ENCODE assay signal across 21 mouse cellular contexts in the genomic region with DNA sequence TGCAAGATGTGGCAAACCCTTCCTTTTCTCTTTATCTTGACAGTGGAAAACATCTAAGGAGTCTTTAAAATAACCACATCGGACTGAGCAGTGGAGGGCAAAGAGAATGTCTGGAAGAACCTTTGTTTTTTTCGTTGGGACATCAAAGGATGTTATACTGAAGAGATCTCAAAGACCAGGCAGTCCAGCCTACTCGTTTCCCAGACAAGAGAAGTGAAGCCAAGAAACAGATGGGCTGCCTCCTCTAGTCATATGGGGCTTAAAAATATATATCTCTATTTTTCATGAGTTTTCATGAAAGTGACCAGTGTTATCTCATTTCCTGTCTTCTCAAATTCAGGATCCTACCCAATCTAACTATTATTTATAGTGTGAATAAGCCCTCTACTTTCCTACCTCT.
DNase-seq lines count a peak whose midpoint lies in the region; ATAC-seq lines count a peak whose summit lies in the region.
"Had no signal": no experiment of that assay in that cellular context is flagged by ENCODE, and none has a peak within 500 bp of the region (broad histone marks: within the 10 kb centered on the region; RNA-seq: fewer than 3 reads in every experiment).

No protein-coding gene starts in this region.

- no peak for DNase-seq in frontal cortex, postnatal 25 days (ENCODE audit: low spot score in 2 of 2)
- peak; percentile 17 for DNase-seq in right cerebral cortex, adult 18-20 months
- no peak for DNase-seq in right cerebral cortex, postnatal 4 days
- DNase-seq in brain, adult 2 months (ENCODE audit: low read depth, low spot score) = peak; percentile 43
- peak; percentile 26 for DNase-seq in telencephalon, adult 2 months (ENCODE audit: low read depth, low spot score)
- no peak for DNase-seq in cerebellum, postnatal 14 days
- DNase-seq in cerebellum, adult 11 months = no peak
- DNase-seq: adrenal gland, adult 2 months; adrenal gland, adult 8-10 months; adrenal gland, postnatal 10 days; adrenal gland, postnatal 14 days; adrenal gland, postnatal 25 days; adrenal gland, postnatal 36 days; B cell, adult 2 months; cerebellum, adult 11-12 months; cerebellum, adult 18-20 months; cerebellum, adult 2 months had no signal

- ATAC-seq in frontal cortex, adult (ENCODE audit: low TSS enrichment) = peak; percentile 75; the same call in 1 of the 2 replicates
- ATAC-seq: activated CD4-positive, CD25-positive, alpha-beta regulatory T cell, adult 4 months; CD4-positive, CD25-positive, alpha-beta regulatory T cell, adult 4 months; Patski had no signal

Comparison
In these comparisons a context has a peak if more than half of its experiments do, and no peak if none do; other contexts are left out.
1. DNase-seq: peak in right cerebral cortex, adult 18-20 months (single experiment), brain, adult 2 months (single experiment) and telencephalon, adult 2 months (single experiment); none in frontal cortex, postnatal 25 days (0 of 2), right cerebral cortex, postnatal 4 days (single experiment), cerebellum, postnatal 14 days (0 of 2) and cerebellum, adult 11 months (single experiment).